Mouse (Mus musculus) cortical plate, adult 2 months (tissue): ENCODE data around the gene Pias3.

Source experiments
- CTCF ChIP-seq: fragments of 200-500 bp; IDR thresholded peaks from 2 replicates; pipeline ENCODE4 v1.5.1; 2011; ENCODE audit warnings: mild to moderate bottlenecking, control low read depth, low read length; ENCODE audit not compliant: insufficient read depth; ENCODE audit errors: extremely low read depth
- POLR2A ChIP-seq: fragments of 200-500 bp; IDR thresholded peaks from 2 replicates; pipeline ENCODE4 v1.6.1; 2011; ENCODE audit warnings: mild to moderate bottlenecking, low read length, control low read depth; ENCODE audit not compliant: insufficient read depth; ENCODE audit errors: extremely low read depth

- TF ChIP-seq POLR2A (no peak), CTCF (no peak)
Measured at GRCm38 (mm10) chr3:96671519-96671918, 24.7 kb upstream of the Pias3 start.
